Mouse (Mus musculus): ENCODE results near the gene Sltm. TPM values are rescaled to one million over a fixed set of nuclear protein-coding genes. Genes with fewer than 3 reads are reported as not detected.

Sltm gene
- polyA plus RNA-seq, 1 experiment from 2014 or later, result 44.1 TPM

GRCm38 (mm10) chr9:70578123-70578522 is 35.6 kb downstream of the Sltm start:
- H3K9ac ChIP-seq (ENCODE audit: low read depth, low read length), result no peak overlapping the region
- H3K27me3 ChIP-seq (replicated peaks; ENCODE audit: control insufficient read depth, insufficient read depth, low read length), result no peaks in the 10 kb centered on the region
- H3K4me3 ChIP-seq (ENCODE audit: low read length), result no peak overlapping the region
- no peaks in the 10 kb centered on the region for H3K9me3 ChIP-seq (ENCODE audit: control insufficient read depth, low read length)
- no peak overlapping the region for H3K4me2 ChIP-seq (ENCODE audit: low read depth, low read length)
- ATAC-seq, result no peak
- H3K27ac ChIP-seq (ENCODE audit: low read length), result no peak overlapping the region
- H3K36me3 ChIP-seq (ENCODE audit: control insufficient read depth, insufficient read depth, low read length), result peaks cover 14% of the 10 kb centered on the region
- 87% methylated on average over 2 of the region's 2 CpGs for WGBS
- no peaks in the 10 kb centered on the region for H3K4me1 ChIP-seq (ENCODE audit: control insufficient read depth, insufficient read depth, low read length)

GRCm38 (mm10) chr9:70580956-70581355 is 38.4 kb downstream of the Sltm start:
- no peak overlapping the region for H3K27ac ChIP-seq (ENCODE audit: low read length)
- 85% methylated on average over 5 of the region's 5 CpGs for WGBS
- H3K9ac ChIP-seq (ENCODE audit: low read depth, low read length), result no peak overlapping the region
- no peak for ATAC-seq
- H3K4me2 ChIP-seq (ENCODE audit: low read depth, low read length), result no peak overlapping the region
- H3K9me3 ChIP-seq (ENCODE audit: control insufficient read depth, low read length), result no peaks in the 10 kb centered on the region
- H3K36me3 ChIP-seq (ENCODE audit: control insufficient read depth, insufficient read depth, low read length), result peaks cover 12% of the 10 kb centered on the region
- H3K27me3 ChIP-seq (replicated peaks; ENCODE audit: control insufficient read depth, insufficient read depth, low read length), result no peaks in the 10 kb centered on the region
- H3K4me3 ChIP-seq (ENCODE audit: low read length), result no peak overlapping the region
- no peaks in the 10 kb centered on the region for H3K4me1 ChIP-seq (ENCODE audit: control insufficient read depth, insufficient read depth, low read length)

GRCm38 (mm10) chr9:70584641-70585040 is 42.1 kb downstream of the Sltm start:
- Histone ChIP-seq H3K27ac (ENCODE audit: low read length) (no peak overlapping the region), H3K4me1 (ENCODE audit: control insufficient read depth, insufficient read depth, low read length) (no peaks in the 10 kb centered on the region), H3K9me3 (ENCODE audit: control insufficient read depth, low read length) (no peaks in the 10 kb centered on the region), H3K4me2 (ENCODE audit: low read depth, low read length) (no peak overlapping the region), H3K27me3 (replicated peaks; ENCODE audit: control insufficient read depth, insufficient read depth, low read length) (no peaks in the 10 kb centered on the region), H3K9ac (ENCODE audit: low read depth, low read length) (no peak overlapping the region), H3K4me3 (ENCODE audit: low read length) (no peak overlapping the region), H3K36me3 (ENCODE audit: control insufficient read depth, insufficient read depth, low read length) (peaks cover 23% of the 10 kb centered on the region)
- ATAC-seq, result no peak
- 84% methylated on average over 14 of the region's 14 CpGs for WGBS

GRCm38 (mm10) chr9:70585172-70585571 is 42.6 kb downstream of the Sltm start:
- H3K4me3 ChIP-seq (ENCODE audit: low read length), result no peak overlapping the region
- ATAC-seq, result no peak
- no peaks in the 10 kb centered on the region for H3K9me3 ChIP-seq (ENCODE audit: control insufficient read depth, low read length)
- peaks cover 23% of the 10 kb centered on the region for H3K36me3 ChIP-seq (ENCODE audit: control insufficient read depth, insufficient read depth, low read length)
- H3K4me2 ChIP-seq (ENCODE audit: low read depth, low read length), result no peak overlapping the region
- H3K27ac ChIP-seq (ENCODE audit: low read length), result no peak overlapping the region
- no peaks in the 10 kb centered on the region for H3K27me3 ChIP-seq (replicated peaks; ENCODE audit: control insufficient read depth, insufficient read depth, low read length)
- H3K9ac ChIP-seq (ENCODE audit: low read depth, low read length), result no peak overlapping the region
- no peaks in the 10 kb centered on the region for H3K4me1 ChIP-seq (ENCODE audit: control insufficient read depth, insufficient read depth, low read length)
- WGBS, result 75% methylated on average over 5 of the region's 5 CpGs

GRCm38 (mm10) chr9:70587171-70587570 is 44.6 kb downstream of the Sltm start:
- Histone ChIP-seq H3K27ac (ENCODE audit: low read length) (no peak overlapping the region), H3K36me3 (ENCODE audit: control insufficient read depth, insufficient read depth, low read length) (peaks cover 23% of the 10 kb centered on the region)
- 96% methylated on average over 5 of the region's 5 CpGs for WGBS

GRCm38 (mm10) chr9:70590775-70591174 is 48.2 kb downstream of the Sltm start:
- H3K9ac ChIP-seq (ENCODE audit: low read depth, low read length), result no peak overlapping the region
- no peaks in the 10 kb centered on the region for H3K9me3 ChIP-seq (ENCODE audit: control insufficient read depth, low read length)
- H3K4me2 ChIP-seq (ENCODE audit: low read depth, low read length), result no peak overlapping the region
- ATAC-seq, result no peak
- no peaks in the 10 kb centered on the region for H3K4me1 ChIP-seq (ENCODE audit: control insufficient read depth, insufficient read depth, low read length)
- H3K27ac ChIP-seq (ENCODE audit: low read length), result no peak overlapping the region
- no peaks in the 10 kb centered on the region for H3K27me3 ChIP-seq (replicated peaks; ENCODE audit: control insufficient read depth, insufficient read depth, low read length)
- H3K36me3 ChIP-seq (ENCODE audit: control insufficient read depth, insufficient read depth, low read length), result peaks cover 20% of the 10 kb centered on the region
- 93% methylated on average over 4 of the region's 4 CpGs for WGBS
- no peak overlapping the region for H3K4me3 ChIP-seq (ENCODE audit: low read length)

More at GRCm38 (mm10) chr9:70587171-70587570, 44.6 kb downstream of the Sltm start:
- Histone ChIP-seq H3K27me3 (replicated peaks; ENCODE audit: control insufficient read depth, insufficient read depth, low read length) (no peaks in the 10 kb centered on the region), H3K4me2 (ENCODE audit: low read depth, low read length) (no peak overlapping the region), H3K9ac (ENCODE audit: low read depth, low read length) (no peak overlapping the region), H3K9me3 (ENCODE audit: control insufficient read depth, low read length) (no peaks in the 10 kb centered on the region), H3K4me1 (ENCODE audit: control insufficient read depth, insufficient read depth, low read length) (no peaks in the 10 kb centered on the region), H3K4me3 (ENCODE audit: low read length) (no peak overlapping the region)
- ATAC-seq, result no peak

- no peak for ATAC-seq
- H3K4me2 ChIP-seq (ENCODE audit: low read depth, low read length), result no peak overlapping the region
- no peak overlapping the region for H3K4me3 ChIP-seq (ENCODE audit: low read length)
Observed at GRCm38 (mm10) chr9:70591486-70591885, 48.9 kb downstream of the Sltm start.

GRCm38 (mm10) chr9:70598271-70598670 is 55.7 kb downstream of the Sltm start:
- WGBS, result 86% methylated on average over 2 of the region's 2 CpGs
- no peaks in the 10 kb centered on the region for H3K36me3 ChIP-seq (ENCODE audit: control insufficient read depth, insufficient read depth, low read length)

More at GRCm38 (mm10) chr9:70591486-70591885, 48.9 kb downstream of the Sltm start:
- no peaks in the 10 kb centered on the region for H3K9me3 ChIP-seq (ENCODE audit: control insufficient read depth, low read length)
- no peak overlapping the region for H3K27ac ChIP-seq (ENCODE audit: low read length)
- H3K4me1 ChIP-seq (ENCODE audit: control insufficient read depth, insufficient read depth, low read length), result no peaks in the 10 kb centered on the region
- H3K9ac ChIP-seq (ENCODE audit: low read depth, low read length), result no peak overlapping the region
- peaks cover 18% of the 10 kb centered on the region for H3K36me3 ChIP-seq (ENCODE audit: control insufficient read depth, insufficient read depth, low read length)
- whole genome bisulfite sequencing, result 56% methylated on average over 9 of the region's 9 CpGs
- H3K27me3 ChIP-seq (replicated peaks; ENCODE audit: control insufficient read depth, insufficient read depth, low read length), result no peaks in the 10 kb centered on the region

GRCm38 (mm10) chr9:70602186-70602845 is 59.8 kb downstream of the Sltm start:
- Histone ChIP-seq H3K9ac (ENCODE audit: low read depth, low read length) (no peak overlapping the region), H3K27me3 (replicated peaks; ENCODE audit: control insufficient read depth, insufficient read depth, low read length) (no peaks in the 10 kb centered on the region), H3K4me1 (ENCODE audit: control insufficient read depth, insufficient read depth, low read length) (no peaks in the 10 kb centered on the region), H3K9me3 (ENCODE audit: control insufficient read depth, low read length) (no peaks in the 10 kb centered on the region), H3K36me3 (ENCODE audit: control insufficient read depth, insufficient read depth, low read length) (0 out of 2 replicates have a peak, but pooled peaks cover 2% of the 10 kb centered on the region), H3K4me3 (ENCODE audit: low read length) (no peak overlapping the region), H3K4me2 (ENCODE audit: low read depth, low read length) (no peak overlapping the region), H3K27ac (ENCODE audit: low read length) (no peak overlapping the region)
- WGBS, result 95% methylated on average over 1 of the region's 1 CpGs
- ATAC-seq, result no peak

More at GRCm38 (mm10) chr9:70598271-70598670, 55.7 kb downstream of the Sltm start:
- no peaks in the 10 kb centered on the region for H3K27me3 ChIP-seq (replicated peaks; ENCODE audit: control insufficient read depth, insufficient read depth, low read length)
- H3K9me3 ChIP-seq (ENCODE audit: control insufficient read depth, low read length), result no peaks in the 10 kb centered on the region
- H3K27ac ChIP-seq (ENCODE audit: low read length), result no peak overlapping the region
- no peak overlapping the region for H3K9ac ChIP-seq (ENCODE audit: low read depth, low read length)
- no peak for ATAC-seq
- H3K4me3 ChIP-seq (ENCODE audit: low read length), result no peak overlapping the region
- no peaks in the 10 kb centered on the region for H3K4me1 ChIP-seq (ENCODE audit: control insufficient read depth, insufficient read depth, low read length)
- no peak overlapping the region for H3K4me2 ChIP-seq (ENCODE audit: low read depth, low read length)
